22 mouse cellular contexts compared by ENCODE assay signal in genomic region chr4:143305031-143305430, GRCm38 (mm10). TPM values are rescaled to one million over a fixed set of nuclear protein-coding genes. Genes with fewer than 3 reads are reported as not detected.
"Had no signal": no experiment of that assay in that cellular context is flagged by ENCODE, and none has a peak within 500 bp of the region (broad histone marks: within the 10 kb centered on the region; RNA-seq: fewer than 3 reads in every experiment).

No protein-coding gene starts in this region.

- DNase-seq: retina, postnatal 1 day; right cerebral cortex, adult 18-20 months; right cerebral cortex, postnatal 14 days; right cerebral cortex, postnatal 25 days; right cerebral cortex, postnatal 4 days; spleen, adult 18-20 months; thymus, adult 18-20 months; thymus, adult 2 months; thymus, postnatal 14 days; thymus, postnatal 25 days; thymus, postnatal 36 days; thymus, postnatal 4 days had no signal

- H3K36me3 ChIP-seq: neural tube, embryonic 12.5 days; neural tube, embryonic 13.5 days; neural tube, embryonic 15.5 days; stomach, embryonic 15.5 days had no signal

- H3K9me3 ChIP-seq: neural tube, embryonic 12.5 days; neural tube, embryonic 13.5 days; neural tube, embryonic 15.5 days; stomach, embryonic 15.5 days had no signal

- H3K4me3 ChIP-seq: neural tube, embryonic 12.5 days; neural tube, embryonic 13.5 days; neural tube, embryonic 15.5 days; stomach, embryonic 15.5 days had no signal

- H3K27me3 ChIP-seq: neural tube, embryonic 12.5 days; neural tube, embryonic 13.5 days; neural tube, embryonic 15.5 days; stomach, embryonic 15.5 days had no signal

- H3K27ac ChIP-seq: neural tube, embryonic 12.5 days; neural tube, embryonic 13.5 days; neural tube, embryonic 15.5 days; stomach, embryonic 15.5 days; stomach, postnatal 0 days had no signal

- H3K9ac ChIP-seq: neural tube, embryonic 12.5 days; neural tube, embryonic 13.5 days; neural tube, embryonic 15.5 days; stomach, embryonic 15.5 days had no signal

- H3K4me2 ChIP-seq: neural tube, embryonic 12.5 days; neural tube, embryonic 13.5 days; neural tube, embryonic 15.5 days; stomach, embryonic 15.5 days had no signal

- H3K4me1 ChIP-seq: stomach, embryonic 15.5 days had no signal

RNA-seq across cellular contexts. Expression of gene Pdpn, which starts 5.7 kb away (rescaled TPM):
- total RNA-seq: neutrophil, adult 5-6 weeks had no signal

RNA-seq across cellular contexts. Expression of gene Lrrc38, which starts 44.5 kb away (rescaled TPM):
- total RNA-seq: neutrophil, adult 5-6 weeks had no signal
- polyA plus RNA-seq: small intestine, adult 2 months; spleen, adult 2 months; stomach, embryonic 14.5 days; stomach, embryonic 15.5 days; stomach, postnatal 0 days; thymus, postnatal 0 days had no signal
